Mouse (Mus musculus): ENCODE data around the gene Exosc7.

DNA sequence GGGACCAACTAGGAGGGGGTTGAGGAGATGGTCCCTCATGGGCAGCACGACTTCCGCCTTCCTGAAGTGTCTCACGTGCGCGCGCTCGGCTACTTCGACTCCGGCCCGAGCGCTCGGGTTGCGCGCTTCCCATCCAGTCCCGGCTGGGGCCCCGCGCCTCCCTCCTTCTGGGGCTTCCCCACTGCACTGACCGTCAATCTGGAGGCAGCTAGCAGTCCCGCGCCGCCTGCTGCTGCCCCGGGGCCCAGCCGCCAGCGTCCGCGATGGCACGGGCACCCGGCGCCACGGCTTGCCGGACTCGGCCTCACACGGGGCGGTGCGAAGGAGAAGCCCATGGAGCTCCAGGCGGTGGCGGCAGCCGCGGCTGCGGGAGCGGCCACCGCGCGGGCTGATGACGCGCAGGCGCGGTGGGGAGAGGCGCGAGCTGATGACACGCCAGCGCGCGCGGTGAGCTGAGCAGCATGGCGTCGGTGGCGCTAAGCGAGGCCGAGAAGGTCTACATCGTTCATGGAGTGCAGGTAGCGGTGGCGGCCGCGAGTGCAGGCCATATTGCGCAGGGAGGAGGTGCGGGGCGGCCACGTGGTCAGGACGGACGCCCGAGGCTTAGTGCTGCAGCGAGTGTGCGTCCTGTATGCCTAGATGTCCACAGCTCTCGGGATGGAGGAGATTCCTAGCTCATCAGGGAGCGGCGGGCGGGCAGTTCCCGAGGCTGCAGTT, at the start of gene Exosc7, which contains the start of gene Zdhhc3:
- no peak for TF ChIP-seq CTCF (IDR thresholded peaks at IDR 0.05; ENCODE audit: low read depth, low read length)
- peak; percentile 73; the same call in 1 of the 2 replicates for TF ChIP-seq POLR2A (IDR thresholded peaks at IDR 0.05; ENCODE audit: borderline replicate concordance, low read depth, low read length)

Data from bone marrow macrophage, adult 2 months (primary cell).